Mouse (Mus musculus) kidney, embryonic 14.5 days (tissue): ENCODE measurements around the gene Ppp2r2c. TPM values are rescaled to one million over a fixed set of nuclear protein-coding genes. Genes with fewer than 3 reads are reported as not detected.

Experiments
- ATAC-seq: fragments of 200-750 bp; cut with Nextera tagmentation; 2 replicates; pipeline ENCODE4 v1.8.0; 2017; ENCODE audit warnings: moderate number of reproducible peaks, mild to moderate bottlenecking, moderate TSS enrichment, moderate library complexity; ENCODE audit not compliant: low FRiP score, low TSS enrichment
- H3K27ac ChIP-seq: fragments of 300-500 bp; sonication (generic); 2 replicates; pipeline ENCODE4 v1.5.1; 2014; ENCODE audit warnings: low read depth, mild to moderate bottlenecking, low read length, moderate library complexity, mixed read lengths
- H3K27me3 ChIP-seq: fragments of 300-500 bp; sonication (generic); 2 replicates; pipeline ENCODE4 v1.6.1; 2014; ENCODE audit warnings: mild to moderate bottlenecking, low read length; ENCODE audit not compliant: control insufficient read depth, insufficient read depth
- H3K36me3 ChIP-seq: fragments of 300-500 bp; sonication (generic); 2 replicates; pipeline ENCODE4 v1.6.1; 2014; ENCODE audit warnings: low read length, mixed read lengths; ENCODE audit not compliant: control insufficient read depth, insufficient read depth
- H3K4me1 ChIP-seq: fragments of 300-500 bp; sonication (generic); 2 replicates; pipeline ENCODE4 v1.6.1; 2014; ENCODE audit warnings: low read length, mixed read lengths; ENCODE audit not compliant: control insufficient read depth, insufficient read depth
- H3K4me2 ChIP-seq: fragments of 300-500 bp; sonication (generic); replicated peaks from 2 replicates; pipeline ENCODE4 v1.6.1; 2014; ENCODE audit warnings: low read depth, mild to moderate bottlenecking, low read length
- H3K4me3 ChIP-seq: fragments of 300-500 bp; sonication (generic); 2 replicates; pipeline ENCODE4 v1.5.1; 2014; ENCODE audit warnings: mild to moderate bottlenecking, low read length
- H3K9ac ChIP-seq: fragments of 300-500 bp; sonication (generic); 2 replicates; pipeline ENCODE4 v1.6.1; 2014; ENCODE audit warnings: low read depth, mild to moderate bottlenecking, low read length, moderate library complexity
- H3K9me3 ChIP-seq: fragments of 300-500 bp; sonication (generic); 2 replicates; pipeline ENCODE4 v1.6.1; 2016; ENCODE audit warnings: low read length; ENCODE audit not compliant: control insufficient read depth
- WGBS: fragments of 180-500 bp; shearing (Covaris S2); extraction: QIAGEN DNeasy Blood & Tissue Kit; methylation state at CpG from one replicate; pipeline ENCODE4 v1.1.7; 2014; 5-methylcytosine and 5-hydroxymethylcytosine counted together
- polyA plus RNA-seq: library from polyadenylated mRNA; unstranded; fragments of >200 nt; fragmentation: Nextera tagmentation; extraction: Ambion mirVana; gene quantifications from 2 replicates; pipeline ENCODE4 v1.2.1, GENCODE M21; 2014

Gene Ppp2r2c
- polyA plus RNA-seq, 1 experiment from 2014 or later = not detected

DNA sequence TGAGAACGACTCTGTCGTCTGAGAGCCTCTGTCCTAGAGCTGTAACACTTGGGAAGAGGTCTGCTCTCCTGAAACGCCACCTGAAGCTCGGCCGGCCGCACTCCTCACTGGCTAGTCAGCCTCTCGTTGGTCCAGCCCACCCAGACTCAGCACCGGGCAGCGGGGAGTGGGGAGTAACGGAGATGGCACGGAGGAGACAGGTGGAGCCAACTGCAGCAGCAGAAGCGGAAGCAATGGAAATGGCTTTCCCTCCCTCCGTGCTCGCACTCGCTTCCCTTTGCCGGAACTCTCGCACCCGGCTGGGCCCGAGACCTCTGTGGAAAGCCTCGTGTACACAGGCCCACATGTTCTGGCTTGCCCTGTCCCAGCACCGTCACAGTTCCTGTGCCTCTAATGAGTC, 41.2 kb downstream of the Ppp2r2c start:
- Histone ChIP-seq H3K4me2 (no peak overlapping the region), H3K4me1 (no peaks in the 10 kb centered on the region), H3K27ac (no peak overlapping the region), H3K4me3 (no peak overlapping the region), H3K36me3 (no peaks in the 10 kb centered on the region), H3K9me3 (no peaks in the 10 kb centered on the region), H3K27me3 (peaks cover 11% of the 10 kb centered on the region; the same call in 1 of the 2 replicates), H3K9ac (no peak overlapping the region)
- WGBS = 84% methylated on average over 21 of the region's 21 CpGs
- ATAC-seq = no peak

DNA sequence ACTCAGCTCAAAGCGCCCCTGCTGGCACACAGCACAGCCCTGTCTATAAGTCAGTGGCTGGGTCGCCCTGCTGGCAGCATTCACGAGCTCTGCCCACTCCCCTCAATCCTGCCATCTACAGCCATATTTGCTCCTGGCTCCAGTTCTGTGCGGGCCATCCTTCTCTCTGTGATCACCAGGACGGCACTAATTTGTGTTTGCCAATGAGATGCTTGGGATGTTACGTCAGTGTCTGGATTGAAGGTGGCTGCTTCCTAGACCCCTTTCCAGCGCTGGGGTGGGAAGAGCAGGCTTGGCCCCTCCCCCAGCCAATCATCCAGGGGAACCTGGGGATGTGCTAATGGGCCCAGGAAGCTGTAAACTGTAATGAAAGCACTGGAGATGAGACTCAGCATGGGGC, 42.7 kb downstream of the Ppp2r2c start:
- no peak for ATAC-seq
- Histone ChIP-seq H3K4me1 (no peaks in the 10 kb centered on the region), H3K9ac (no peak overlapping the region), H3K4me3 (no peak overlapping the region), H3K27me3 (peaks cover 11% of the 10 kb centered on the region; the same call in 1 of the 2 replicates), H3K9me3 (no peaks in the 10 kb centered on the region), H3K4me2 (no peak overlapping the region), H3K36me3 (no peaks in the 10 kb centered on the region), H3K27ac (no peak overlapping the region)
- WGBS = 14% methylated on average over 7 of the region's 7 CpGs

DNA sequence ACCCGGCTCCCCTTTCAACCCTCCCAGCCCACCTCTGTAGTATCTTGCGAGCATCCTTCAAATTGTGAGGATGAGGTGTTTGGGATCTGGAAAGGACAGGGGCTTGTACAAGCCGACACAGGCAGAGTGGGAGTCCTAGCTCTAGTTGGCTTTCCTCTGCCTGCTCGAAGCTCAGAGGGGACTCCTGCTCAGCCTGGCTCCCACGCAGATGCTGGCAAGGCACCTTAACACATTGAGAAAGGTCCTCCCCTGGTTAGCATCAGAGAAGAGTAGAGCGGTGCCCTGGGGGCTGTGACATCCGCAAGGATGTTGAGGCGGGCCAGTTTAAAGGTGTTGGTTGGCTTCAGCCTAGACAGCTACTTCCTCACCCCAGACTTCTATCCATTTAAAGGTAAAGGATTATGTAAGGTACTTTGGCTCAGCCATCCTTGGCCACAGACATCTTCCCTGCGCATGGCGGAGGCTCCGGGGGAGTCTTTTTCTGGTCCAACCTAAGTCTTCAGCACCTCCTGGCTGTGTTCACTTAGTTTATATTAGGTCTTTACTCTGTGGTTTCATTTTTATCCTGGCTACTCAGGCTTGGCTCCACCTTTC, 43.5 kb downstream of the Ppp2r2c start:
- 63% methylated on average over 11 of the region's 11 CpGs for WGBS
- H3K9ac ChIP-seq = no peak overlapping the region
- no peak overlapping the region for H3K4me3 ChIP-seq
- no peak overlapping the region for H3K27ac ChIP-seq
- no peaks in the 10 kb centered on the region for H3K9me3 ChIP-seq
- H3K36me3 ChIP-seq = no peaks in the 10 kb centered on the region
- H3K27me3 ChIP-seq = peaks cover 11% of the 10 kb centered on the region; the same call in 1 of the 2 replicates
- ATAC-seq = no peak
- H3K4me2 ChIP-seq = no peak overlapping the region
- no peaks in the 10 kb centered on the region for H3K4me1 ChIP-seq

DNA sequence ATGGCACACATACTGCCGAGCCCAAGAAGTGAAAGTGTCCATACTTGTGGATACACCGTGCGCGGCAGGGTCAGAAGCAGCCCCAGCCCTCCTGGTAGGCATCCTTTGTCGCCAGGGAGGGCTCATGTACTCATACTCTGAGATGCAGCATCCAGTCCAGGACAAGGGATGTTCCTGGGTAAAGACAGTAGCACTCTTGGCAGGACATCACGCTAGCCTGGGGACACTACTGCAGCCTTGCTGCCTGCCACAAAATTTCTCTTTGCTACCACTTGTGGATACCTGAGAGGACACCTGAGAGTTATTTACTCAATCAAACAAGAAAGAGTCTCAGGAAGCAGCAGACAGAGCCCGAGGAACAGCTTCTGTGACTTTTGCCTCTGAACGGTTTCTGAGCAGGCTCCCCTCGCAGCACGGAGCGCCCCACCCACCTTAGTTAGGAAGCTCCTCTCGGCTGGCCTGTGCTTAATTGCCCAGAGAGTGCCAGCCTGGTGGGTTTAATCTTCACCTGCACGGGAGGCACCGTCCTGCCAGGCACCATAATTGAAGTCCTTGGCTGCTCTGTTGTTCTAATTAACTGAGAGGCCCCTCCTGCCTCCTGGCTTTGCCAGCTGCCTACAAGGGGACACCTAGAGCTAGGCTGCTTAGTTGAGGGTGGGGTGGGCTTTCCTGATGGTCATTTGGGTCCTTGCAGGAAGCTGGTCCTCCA, 44.4 kb downstream of the Ppp2r2c start:
- ATAC-seq = no peak
- Histone ChIP-seq H3K9me3 (no peaks in the 10 kb centered on the region), H3K4me1 (no peaks in the 10 kb centered on the region), H3K27me3 (peaks cover 11% of the 10 kb centered on the region; the same call in 1 of the 2 replicates), H3K27ac (no peak overlapping the region), H3K9ac (no peak overlapping the region), H3K4me2 (no peak overlapping the region), H3K4me3 (no peak overlapping the region), H3K36me3 (no peaks in the 10 kb centered on the region)
- WGBS = 43% methylated on average over 14 of the region's 14 CpGs

GRCm38 (mm10) chr5:36915256-36915655, 46.9 kb downstream of the Ppp2r2c start:
- no peak overlapping the region for H3K27ac ChIP-seq
- H3K4me3 ChIP-seq = no peak overlapping the region
- 76% methylated on average over 3 of the region's 3 CpGs for WGBS
- no peaks in the 10 kb centered on the region for H3K4me1 ChIP-seq
- H3K9me3 ChIP-seq = no peaks in the 10 kb centered on the region
- H3K36me3 ChIP-seq = no peaks in the 10 kb centered on the region
- no peak overlapping the region for H3K9ac ChIP-seq
- ATAC-seq = no peak
- H3K27me3 ChIP-seq = 0 out of 2 replicates have a peak, but pooled peaks cover 11% of the 10 kb centered on the region
- no peak overlapping the region for H3K4me2 ChIP-seq

DNA sequence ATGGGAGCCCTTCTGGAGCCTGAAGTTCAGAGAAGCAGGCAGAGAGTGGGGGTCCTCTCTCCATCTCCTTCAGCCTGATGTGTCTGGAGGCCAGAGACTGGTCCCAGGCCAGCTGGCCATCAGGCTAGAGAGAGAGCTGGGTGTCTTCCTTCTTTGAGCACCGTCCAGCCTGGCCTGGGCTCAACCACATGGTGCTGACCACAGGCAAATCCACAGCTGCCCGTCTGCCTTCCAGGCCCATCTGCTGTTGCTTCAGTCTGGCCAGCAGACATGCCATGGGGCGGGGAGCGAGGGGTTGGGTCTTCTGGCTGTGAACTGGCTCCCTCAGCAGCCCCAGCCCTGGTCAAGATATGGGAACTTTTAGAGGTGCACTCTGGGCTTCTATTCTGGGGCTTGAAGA, 48.3 kb downstream of the Ppp2r2c start:
- 76% methylated on average over 4 of the region's 4 CpGs for WGBS
- no peaks in the 10 kb centered on the region for H3K9me3 ChIP-seq
- no peak for ATAC-seq

DNA sequence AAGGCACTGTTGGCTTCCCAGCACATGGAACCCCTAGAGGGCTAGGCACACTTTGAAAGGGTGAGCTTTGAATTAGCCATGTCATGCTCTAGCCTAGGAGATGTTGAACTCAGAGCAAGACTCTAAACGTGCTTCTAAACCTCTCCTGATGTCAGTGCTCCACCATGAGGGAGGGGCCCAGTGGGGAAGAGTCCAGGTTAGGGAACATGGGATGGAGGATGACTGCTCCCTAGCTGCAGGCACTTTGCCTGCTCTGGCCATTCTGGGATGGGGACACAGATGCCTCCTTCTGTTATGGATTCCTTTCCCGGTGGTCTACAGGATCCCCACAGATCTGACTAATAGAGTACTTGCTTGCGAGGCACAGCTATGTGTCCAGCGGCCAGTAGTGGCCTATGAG, 48.9 kb downstream of the Ppp2r2c start:
- no peak for ATAC-seq
- no peak overlapping the region for H3K9ac ChIP-seq
- no peak overlapping the region for H3K27ac ChIP-seq
- WGBS = 76% methylated on average over 4 of the region's 4 CpGs
- no peak overlapping the region for H3K4me2 ChIP-seq
- H3K4me1 ChIP-seq = no peaks in the 10 kb centered on the region
- no peaks in the 10 kb centered on the region for H3K9me3 ChIP-seq
- H3K4me3 ChIP-seq = no peak overlapping the region
- H3K27me3 ChIP-seq = 0 out of 2 replicates have a peak, but pooled peaks cover 5% of the 10 kb centered on the region
- H3K36me3 ChIP-seq = no peaks in the 10 kb centered on the region

More for the DNA sequence above, 48.3 kb downstream of the Ppp2r2c start:
- Histone ChIP-seq H3K4me3 (no peak overlapping the region), H3K4me2 (no peak overlapping the region), H3K36me3 (no peaks in the 10 kb centered on the region), H3K27me3 (0 out of 2 replicates have a peak, but pooled peaks cover 11% of the 10 kb centered on the region), H3K4me1 (no peaks in the 10 kb centered on the region), H3K9ac (no peak overlapping the region), H3K27ac (no peak overlapping the region)

DNA sequence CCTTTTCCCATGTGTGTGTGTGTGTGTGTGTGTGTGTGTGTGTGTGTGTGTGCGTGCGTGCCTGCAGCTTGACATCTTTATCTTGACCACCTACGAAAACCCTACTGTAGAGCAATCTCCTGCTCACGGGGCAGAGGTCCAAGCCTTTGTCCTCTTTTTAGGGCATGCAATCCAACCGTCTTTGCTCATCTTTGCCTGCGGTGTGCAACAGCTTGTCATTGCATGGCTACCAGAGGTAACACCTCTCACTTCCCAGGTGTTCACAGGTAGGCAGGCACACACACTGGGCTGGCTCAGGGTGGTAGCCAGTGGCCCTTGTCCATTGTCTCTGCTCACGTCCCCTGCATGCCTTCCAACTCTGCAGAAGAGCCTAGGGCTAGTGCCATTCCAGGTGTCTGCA, 49.7 kb downstream of the Ppp2r2c start:
- no peak overlapping the region for H3K27ac ChIP-seq
- H3K9me3 ChIP-seq = no peaks in the 10 kb centered on the region
- H3K4me3 ChIP-seq = no peak overlapping the region
- 80% methylated on average over 7 of the region's 7 CpGs for WGBS
- no peaks in the 10 kb centered on the region for H3K27me3 ChIP-seq
- H3K4me1 ChIP-seq = no peaks in the 10 kb centered on the region
- no peaks in the 10 kb centered on the region for H3K36me3 ChIP-seq
- ATAC-seq = no peak
- H3K9ac ChIP-seq = no peak overlapping the region
- H3K4me2 ChIP-seq = no peak overlapping the region

DNA sequence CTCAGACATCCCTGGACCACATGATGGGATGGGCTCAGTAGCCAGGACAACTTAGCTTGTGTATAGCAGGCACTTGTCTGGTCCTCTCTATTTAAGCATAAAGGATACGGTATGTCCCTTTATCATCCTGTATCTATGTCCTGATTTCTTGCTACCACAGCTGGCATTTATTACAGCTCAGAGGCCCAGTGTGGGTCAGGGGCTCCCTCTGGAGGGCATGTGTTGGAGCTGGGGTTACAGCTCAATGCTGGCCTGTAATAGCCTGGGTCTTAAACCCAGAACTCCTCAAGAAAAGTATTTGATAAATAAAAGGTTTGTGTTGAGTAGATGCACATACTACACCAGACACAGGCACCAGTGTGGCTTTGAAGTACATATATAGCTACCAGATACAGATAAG, 51.8 kb downstream of the Ppp2r2c start:
- Histone ChIP-seq H3K36me3 (no peaks in the 10 kb centered on the region), H3K4me3 (no peak overlapping the region), H3K4me1 (no peaks in the 10 kb centered on the region), H3K9me3 (no peaks in the 10 kb centered on the region), H3K27me3 (no peaks in the 10 kb centered on the region), H3K9ac (no peak overlapping the region), H3K4me2 (no peak overlapping the region), H3K27ac (no peak overlapping the region)
- WGBS = 56% methylated on average over 1 of the region's 1 CpGs
- 0 out of 2 replicates have a peak, but pooled peaks have one; percentile 35 for ATAC-seq
